Mouse (Mus musculus) embryonic facial prominence, embryonic 14.5 days (tissue): ENCODE measurements around the gene Slc36a4. TPM values are rescaled to one million over a fixed set of nuclear protein-coding genes. Genes with fewer than 3 reads are reported as not detected.

Experiments used
- polyA plus RNA-seq: library from polyadenylated mRNA; unstranded; fragments of >200 nt; fragmentation: Nextera tagmentation; extraction: Ambion mirVana; gene quantifications from 2 replicates; pipeline ENCODE4 v1.2.1, GENCODE M21; 2014

Gene Slc36a4
- polyA plus RNA-seq, 1 experiment from 2014 or later, result 23.1 TPM

Other genes with a start within 250 kb of the Slc36a4 start
- 5.6 and 7.3 TPM in 2 replicates for gene Smco4, start 216.3 kb upstream of the Slc36a4 start, polyA plus RNA-seq
- 5.8 and 14.9 TPM in 2 replicates for gene Deup1, start 81.8 kb upstream of the Slc36a4 start, polyA plus RNA-seq
- gene Mtnr1b, start 164.8 kb downstream of the Slc36a4 start, polyA plus RNA-seq, result not detected in 2 replicates